Mouse (Mus musculus) colon, adult 2 months (tissue): ENCODE measurements around the gene Trp53bp1. TPM values are rescaled to one million over a fixed set of nuclear protein-coding genes. Genes with fewer than 3 reads are reported as not detected.

Experiments used
- polyA plus RNA-seq: library from polyadenylated mRNA; depleted of rRNA; stranded (reverse); fragments of >200 nt; gene quantifications from 2 replicates; pipeline ENCODE4 v1.2.3, GENCODE M21; 2012; rRNA removed

The Trp53bp1 gene
- polyA plus RNA-seq = 14.7 and 19.8 TPM in 2 replicates

DNA sequence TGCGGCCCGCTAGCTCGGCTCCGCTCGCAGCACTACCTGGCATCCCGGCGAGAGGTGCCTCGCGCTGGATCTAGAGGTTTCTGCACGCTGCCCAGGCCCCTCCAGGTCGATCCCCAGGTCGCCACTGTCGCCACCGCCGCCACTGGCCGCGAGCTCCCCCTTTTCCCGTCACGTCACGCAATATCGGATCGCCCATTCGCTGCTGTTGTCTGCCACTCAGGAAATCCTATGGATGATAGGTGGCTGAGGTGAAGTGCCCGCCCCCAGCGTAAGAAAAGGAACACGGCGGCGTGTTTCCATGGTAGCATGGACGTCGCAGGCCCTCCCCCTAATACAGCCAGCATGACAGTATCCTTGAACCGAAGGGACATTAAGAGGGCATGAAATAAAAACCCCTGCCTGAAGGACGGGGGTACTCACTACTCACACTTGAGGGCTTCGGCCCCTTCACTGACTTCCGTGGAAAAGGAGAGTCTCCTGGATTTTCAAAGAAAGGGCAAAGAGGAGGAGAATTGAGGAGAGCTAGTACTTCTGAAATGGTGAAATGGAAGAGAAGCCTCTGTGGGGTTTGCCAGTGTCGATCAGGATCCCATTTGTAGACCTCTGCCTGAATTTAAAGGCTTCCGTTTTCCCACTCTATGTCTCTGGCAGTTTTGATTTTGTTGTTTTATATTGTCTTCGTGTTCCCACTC, at the start of gene Trp53bp1:
TSS of gene Trp53bp1 (minus strand) at position 172 of the 692 bp plus-strand sequence.

DNA sequence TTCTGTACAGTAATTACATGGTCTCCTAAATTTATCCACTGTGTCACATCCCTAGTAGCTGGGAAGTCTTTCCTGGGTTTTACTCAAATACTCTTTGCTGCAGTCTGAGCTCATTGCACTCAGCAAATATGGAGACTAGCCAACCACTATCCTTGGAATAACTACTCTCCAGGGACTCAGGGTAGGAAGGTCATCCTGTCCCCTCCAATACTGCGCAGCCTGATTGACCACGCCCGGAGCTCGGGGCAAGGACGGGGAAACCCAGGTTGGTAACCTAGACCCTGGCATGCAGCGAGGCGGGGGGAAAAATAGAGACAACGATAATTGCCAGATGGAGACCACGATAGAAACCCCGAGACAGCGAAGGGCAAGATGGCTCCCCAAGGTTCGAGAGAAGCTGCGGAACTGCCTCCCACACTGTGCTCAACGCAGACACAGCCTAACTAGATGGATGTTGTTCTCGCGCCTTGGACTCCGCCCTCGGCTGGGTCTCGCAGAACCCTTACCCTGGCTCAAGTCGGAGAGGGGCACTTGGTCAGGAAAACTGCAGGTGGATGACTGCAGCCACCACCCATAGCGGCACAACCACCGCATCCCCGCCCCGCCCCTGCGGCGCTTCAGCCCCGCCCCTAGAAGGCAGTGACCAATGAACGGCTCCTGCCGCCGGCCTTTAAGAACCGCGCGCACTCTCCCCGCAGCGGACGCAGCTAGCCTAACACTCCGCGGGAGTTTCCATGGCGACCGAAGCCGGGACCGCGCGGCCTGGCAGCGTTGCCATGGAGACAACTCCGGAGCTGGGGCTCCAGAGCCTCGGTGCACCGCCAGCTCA, 17.9 kb upstream of the Trp53bp1 start, which contains the start of gene Map1a:
TSS of gene Map1a (plus strand) at position 700 of the 829 bp plus-strand sequence.

DNA sequence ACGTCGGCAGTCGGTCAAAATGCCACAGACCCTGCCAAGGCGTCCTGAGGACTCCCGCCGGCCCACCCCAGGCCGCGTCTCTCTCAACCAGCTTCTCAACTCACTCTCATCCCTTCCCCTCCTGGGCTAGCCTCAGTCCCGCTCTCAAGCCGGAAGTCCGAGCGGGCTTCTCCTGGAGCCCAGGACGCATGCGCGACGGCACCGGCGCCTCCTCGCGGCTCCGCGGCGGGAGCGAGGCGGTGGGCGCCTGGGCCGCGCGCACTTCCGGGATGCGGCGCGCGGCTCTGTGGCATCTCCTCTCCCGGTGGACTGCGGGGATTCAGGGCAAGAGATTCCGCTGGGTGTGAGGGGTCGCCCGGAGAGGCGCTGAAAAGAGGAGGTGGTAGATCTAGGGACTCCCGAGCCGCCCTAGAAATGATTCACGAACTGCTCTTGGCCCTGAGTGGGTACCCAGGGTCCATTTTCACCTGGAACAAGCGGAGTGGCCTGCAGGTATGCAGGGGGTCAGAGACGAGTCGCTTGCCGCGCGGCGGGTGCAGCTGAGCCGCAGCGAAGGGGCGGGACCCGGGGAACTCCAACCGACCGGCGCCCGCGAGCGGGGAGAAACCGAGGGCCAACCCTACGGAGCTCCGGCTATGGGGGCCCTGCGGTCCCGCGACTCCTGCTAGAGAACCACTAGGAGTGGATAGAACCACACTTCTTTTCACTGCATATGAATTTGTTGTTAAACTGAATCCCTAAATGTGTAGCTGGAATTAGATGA, 100.0 kb downstream of the Trp53bp1 start, which contains the start of gene Zscan29:
TSS of gene Zscan29 (minus strand) at position 146 of the 763 bp plus-strand sequence.

DNA sequence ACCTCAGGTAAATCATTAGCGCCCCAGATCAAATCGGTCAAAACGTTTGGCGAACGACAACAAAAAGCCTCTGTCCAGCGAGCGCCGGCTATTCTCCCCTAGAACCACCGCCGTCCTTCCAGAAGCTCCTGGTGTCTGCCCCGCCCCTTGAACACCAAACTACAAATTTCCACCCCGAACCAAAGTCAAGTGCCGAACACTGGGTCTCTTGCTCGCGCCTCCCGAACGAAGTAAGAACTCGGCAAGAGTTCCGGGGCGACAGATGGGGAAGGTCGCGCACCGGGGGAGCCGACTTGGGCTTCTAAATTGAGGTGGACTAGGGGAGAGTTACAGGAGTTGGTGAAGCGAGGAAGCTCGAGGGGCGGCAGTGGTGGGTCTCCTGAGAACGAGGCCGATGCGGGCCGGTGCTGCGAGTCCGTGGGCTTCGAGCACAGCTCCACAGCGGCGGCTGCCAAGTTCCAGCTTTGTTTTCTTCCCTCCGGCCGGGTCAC, 100.7 kb downstream of the Trp53bp1 start, which contains the start of gene Tubgcp4:
TSS of gene Tubgcp4 (plus strand) at position 174 of the 491 bp plus-strand sequence.

Other genes with a start within 250 kb of the Trp53bp1 start
- not detected in 2 replicates for gene Epb42, start 234.3 kb downstream of the Trp53bp1 start, polyA plus RNA-seq
- 0.08 and 0.28 TPM in 2 replicates for gene Tgm5, start 185.6 kb downstream of the Trp53bp1 start, polyA plus RNA-seq
- 0.10 and 0.27 TPM in 2 replicates for gene Tgm7, start 161.6 kb downstream of the Trp53bp1 start, polyA plus RNA-seq
- gene Adal, start 131.0 kb downstream of the Trp53bp1 start, polyA plus RNA-seq = 2.3 and 4.2 TPM in 2 replicates
- 11.5 and 14.0 TPM in 2 replicates for gene Lcmt2, start 130.8 kb downstream of the Trp53bp1 start, polyA plus RNA-seq
- gene Tubgcp4, start 100.8 kb downstream of the Trp53bp1 start, polyA plus RNA-seq = 35.2 and 39.6 TPM in 2 replicates
- gene Zscan29, start 100.3 kb downstream of the Trp53bp1 start, polyA plus RNA-seq = 3.7 and 3.9 TPM in 2 replicates
- gene Map1a, start 18.2 kb upstream of the Trp53bp1 start, polyA plus RNA-seq = 5.3 and 6.6 TPM in 2 replicates
- gene Ppip5k1, start 84.0 kb upstream of the Trp53bp1 start, polyA plus RNA-seq = 77.6 and 90.2 TPM in 2 replicates
- 2,943 and 2,968 TPM in 2 replicates for gene Ckmt1, start 86.3 kb upstream of the Trp53bp1 start, polyA plus RNA-seq
- gene Strc, start 115.8 kb upstream of the Trp53bp1 start, polyA plus RNA-seq = 0.17 and 0.54 TPM in 2 replicates
- gene Pdia3, start 142.4 kb upstream of the Trp53bp1 start, polyA plus RNA-seq = 1,092 and 1,384 TPM in 2 replicates
- gene Catsper2, start 142.4 kb upstream of the Trp53bp1 start, polyA plus RNA-seq = 0.67 and 0.71 TPM in 2 replicates
- 6.0 and 9.6 TPM in 2 replicates for gene Ell3, start 172.9 kb upstream of the Trp53bp1 start, polyA plus RNA-seq
- 236 and 378 TPM in 2 replicates for gene Serf2, start 177.8 kb upstream of the Trp53bp1 start, polyA plus RNA-seq
- 4.7 and 5.5 TPM in 2 replicates for gene Hypk, start 181.9 kb upstream of the Trp53bp1 start, polyA plus RNA-seq
- gene Serinc4, start 185.4 kb upstream of the Trp53bp1 start, polyA plus RNA-seq = 0.34 and 0.37 TPM in 2 replicates
- gene Mfap1b, start 202.7 kb upstream of the Trp53bp1 start, polyA plus RNA-seq = 1.1 and 1.3 TPM in 2 replicates
- 0.97 and 1.3 TPM in 2 replicates for gene Mfap1a, start 235.3 kb upstream of the Trp53bp1 start, polyA plus RNA-seq
- 1.8 and 1.9 TPM in 2 replicates for gene Wdr76, start 235.3 kb upstream of the Trp53bp1 start, polyA plus RNA-seq